Mouse (Mus musculus) hindlimb bud, embryonic 11.5 days (tissue): Measurements from ENCODE around the gene Tnfaip3.

Source experiments
- DNase-seq: peaks from one replicate; pipeline ENCODE4 v3.0.0-alpha.2; 2012; ENCODE audit warnings: low read depth, low spot score; ENCODE audit errors: extremely low spot score

Tnfaip3 gene

GRCm38 (mm10) chr10:19016823-19017471 lies 1.5 kb upstream of the Tnfaip3 start:
- no peak for DNase-seq

GRCm38 (mm10) chr10:19014381-19015256 lies 838 bp downstream of the Tnfaip3 start:
- peak; percentile 33 for DNase-seq

GRCm38 (mm10) chr10:19013351-19013750 lies 2.1 kb downstream of the Tnfaip3 start:
- DNase-seq, result no peak

- no peak for DNase-seq
Measured at GRCm38 (mm10) chr10:19012616-19013015, 2.8 kb downstream of the Tnfaip3 start.

GRCm38 (mm10) chr10:19011832-19012440 lies 3.5 kb downstream of the Tnfaip3 start:
- no peak for DNase-seq

- DNase-seq, result no peak
Measured at GRCm38 (mm10) chr10:19010414-19010813, 5.0 kb downstream of the Tnfaip3 start.

GRCm38 (mm10) chr10:19009186-19009672 lies 6.2 kb downstream of the Tnfaip3 start:
- no peak for DNase-seq

- no peak for DNase-seq
Measured at GRCm38 (mm10) chr10:19008607-19008940, 6.9 kb downstream of the Tnfaip3 start.

GRCm38 (mm10) chr10:19007897-19008606 lies 7.4 kb downstream of the Tnfaip3 start:
- DNase-seq, result no peak

GRCm38 (mm10) chr10:19002091-19002785 lies 13.2 kb downstream of the Tnfaip3 start:
- DNase-seq, result no peak

- no peak for DNase-seq
Measured at GRCm38 (mm10) chr10:18999427-18999826, 16.0 kb downstream of the Tnfaip3 start.

GRCm38 (mm10) chr10:18996331-18996730 lies 19.1 kb downstream of the Tnfaip3 start:
- no peak for DNase-seq

- DNase-seq, result no peak
Measured at GRCm38 (mm10) chr10:18995465-18996261, 19.8 kb downstream of the Tnfaip3 start.

GRCm38 (mm10) chr10:18992971-18993370 lies 22.5 kb downstream of the Tnfaip3 start:
- no peak for DNase-seq

GRCm38 (mm10) chr10:18991057-18991456 lies 24.4 kb downstream of the Tnfaip3 start:
- DNase-seq, result no peak

- DNase-seq, result no peak
Measured at GRCm38 (mm10) chr10:18987907-18988199, 27.6 kb downstream of the Tnfaip3 start.

GRCm38 (mm10) chr10:18987046-18987906 lies 28.2 kb downstream of the Tnfaip3 start:
- DNase-seq, result no peak

GRCm38 (mm10) chr10:18985516-18985915 lies 29.9 kb downstream of the Tnfaip3 start:
- DNase-seq, result no peak

- no peak for DNase-seq
Measured at GRCm38 (mm10) chr10:18983514-18983913, 31.9 kb downstream of the Tnfaip3 start.
